Mouse (Mus musculus) lung, postnatal 0 days (tissue): Measurements from ENCODE around the gene Plxna1. TPM values are rescaled to one million over a fixed set of nuclear protein-coding genes. Genes with fewer than 3 reads are reported as not detected.

Source experiments
- ATAC-seq: fragments of 200-750 bp; cut with Nextera tagmentation; 2 replicates; pipeline ENCODE4 v1.8.0; 2017; ENCODE audit warnings: moderate library complexity
- DNase-seq: peaks from one replicate; pipeline ENCODE4 v3.0.0-alpha.2; 2016; ENCODE audit warnings: low spot score
- H3K27ac ChIP-seq: fragments of 300-500 bp; sonication (generic); 2 replicates; pipeline ENCODE4 v1.5.1; 2014; ENCODE audit warnings: antibody characterized with exemption, mild to moderate bottlenecking, low read length, mixed read lengths
- H3K27me3 ChIP-seq: fragments of 300-500 bp; sonication (generic); replicated peaks from 2 replicates; pipeline ENCODE4 v1.6.1; 2014; ENCODE audit warnings: low read length, mixed read lengths; ENCODE audit not compliant: insufficient read depth
- H3K36me3 ChIP-seq: fragments of 300-500 bp; sonication (generic); 2 replicates; pipeline ENCODE4 v1.6.1; 2014; ENCODE audit warnings: low read length, mixed read lengths; ENCODE audit not compliant: insufficient read depth
- H3K4me1 ChIP-seq: fragments of 300-500 bp; sonication (generic); 2 replicates; pipeline ENCODE4 v1.6.1; 2014; ENCODE audit warnings: antibody characterized with exemption, low read depth, low read length, mixed read lengths; ENCODE audit not compliant: insufficient read depth
- H3K4me2 ChIP-seq: fragments of 300-500 bp; sonication (generic); replicated peaks from 2 replicates; pipeline ENCODE4 v1.6.1; 2014; ENCODE audit warnings: low read depth, mild to moderate bottlenecking, low read length, moderate library complexity, mixed read lengths
- H3K4me3 ChIP-seq: fragments of 300-500 bp; sonication (generic); 2 replicates; pipeline ENCODE4 v1.5.1; 2014; ENCODE audit warnings: low read depth, low read length
- H3K9ac ChIP-seq: fragments of 300-500 bp; sonication (generic); replicated peaks from 2 replicates; pipeline ENCODE4 v1.6.1; 2014; ENCODE audit warnings: low read depth, mild to moderate bottlenecking
- H3K9me3 ChIP-seq: fragments of 300-500 bp; sonication (generic); 2 replicates; pipeline ENCODE4 v1.6.1; 2016; ENCODE audit warnings: low read length, mixed read lengths
- CTCF ChIP-seq: IDR thresholded peaks from 2 replicates; pipeline ENCODE4 v1.5.1; 2016; ENCODE audit warnings: antibody characterized with exemption, mild to moderate bottlenecking
- EP300 ChIP-seq: IDR thresholded peaks from 2 replicates; pipeline ENCODE4 v1.6.1; 2016; ENCODE audit warnings: antibody characterized with exemption, mild to moderate bottlenecking, control low read depth
- WGBS: fragments of 180-500 bp; shearing (Covaris S2); extraction: QIAGEN DNeasy Blood & Tissue Kit; methylation state at CpG from one replicate; pipeline ENCODE4 v1.1.7; 2014; 5-methylcytosine and 5-hydroxymethylcytosine counted together
- polyA plus RNA-seq: library from polyadenylated mRNA; unstranded; fragments of >200 nt; fragmentation: Nextera tagmentation; extraction: Ambion mirVana; gene quantifications from 2 replicates; pipeline ENCODE4 v1.2.1, GENCODE M21; 2015

Gene Plxna1
- polyA plus RNA-seq, 1 experiment from 2014 or later, result 13.6 TPM

DNA sequence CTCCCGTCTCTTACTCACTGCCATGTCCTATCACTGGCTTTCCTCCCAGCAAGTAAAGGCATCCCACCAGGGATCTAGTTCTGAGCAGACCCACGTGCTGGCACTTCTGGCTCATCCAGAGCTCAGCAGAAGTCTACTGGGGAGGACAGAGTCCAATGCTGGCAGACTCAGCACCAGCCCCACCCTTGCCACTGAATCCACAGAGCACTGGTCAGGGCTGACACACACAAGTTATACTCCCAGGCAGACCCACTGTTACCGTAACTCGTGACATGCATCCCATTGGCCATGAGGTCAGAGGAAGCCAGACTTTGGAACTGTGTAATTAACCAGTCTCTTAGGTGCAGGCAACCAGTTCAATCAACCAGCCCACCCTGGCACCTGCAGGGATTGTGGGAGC, 33.8 kb downstream of the Plxna1 start:
- Histone ChIP-seq H3K4me2 (no peak overlapping the region), H3K9me3 (no peaks in the 10 kb centered on the region), H3K27me3 (no peaks in the 10 kb centered on the region), H3K4me1 (no peaks in the 10 kb centered on the region), H3K36me3 (peaks cover 50% of the 10 kb centered on the region), H3K4me3 (no peak overlapping the region), H3K27ac (no peak overlapping the region), H3K9ac (no peak overlapping the region)
- ATAC-seq (no peak), DNase-seq (no peak)
- 87% methylated on average over 4 of the region's 4 CpGs for WGBS
- no peak for TF ChIP-seq CTCF
- no peak for TF ChIP-seq EP300

DNA sequence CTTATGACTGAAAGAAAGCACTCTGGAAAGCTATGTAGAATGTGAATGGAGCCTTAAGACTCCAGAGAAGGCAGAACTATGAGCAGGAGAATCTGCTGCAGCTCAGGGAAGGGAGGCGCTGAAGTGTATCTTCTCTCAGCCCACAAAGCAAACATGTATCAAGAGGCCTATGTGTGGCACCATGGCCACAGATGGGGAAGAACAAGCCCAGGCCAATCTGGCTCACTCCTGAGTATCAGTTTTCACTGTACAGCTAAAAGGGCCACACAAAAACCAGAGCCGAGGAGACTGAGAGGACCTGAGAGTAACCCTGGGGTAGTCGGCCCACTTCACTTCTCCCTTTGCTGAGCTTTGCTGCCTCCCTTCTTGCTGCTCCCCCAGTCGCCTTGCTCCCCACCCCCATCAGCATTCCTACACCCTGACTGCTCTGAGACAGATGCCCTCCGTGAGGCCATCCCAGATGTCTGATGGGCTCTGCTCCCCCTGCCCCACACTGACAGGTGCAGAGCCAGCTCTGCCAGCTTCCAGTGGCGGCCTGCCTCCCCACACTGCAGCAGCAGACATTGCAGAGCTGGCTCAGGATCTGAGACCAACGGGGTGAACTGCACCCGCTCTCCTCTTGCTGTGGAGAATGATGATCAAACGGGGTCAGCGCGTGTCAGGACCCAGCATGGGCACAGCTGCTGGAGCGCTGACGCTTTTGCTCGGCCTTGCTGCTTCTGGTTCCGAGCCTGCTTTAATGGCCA, 34.5 kb downstream of the Plxna1 start:
- ATAC-seq, result no peak

DNA sequence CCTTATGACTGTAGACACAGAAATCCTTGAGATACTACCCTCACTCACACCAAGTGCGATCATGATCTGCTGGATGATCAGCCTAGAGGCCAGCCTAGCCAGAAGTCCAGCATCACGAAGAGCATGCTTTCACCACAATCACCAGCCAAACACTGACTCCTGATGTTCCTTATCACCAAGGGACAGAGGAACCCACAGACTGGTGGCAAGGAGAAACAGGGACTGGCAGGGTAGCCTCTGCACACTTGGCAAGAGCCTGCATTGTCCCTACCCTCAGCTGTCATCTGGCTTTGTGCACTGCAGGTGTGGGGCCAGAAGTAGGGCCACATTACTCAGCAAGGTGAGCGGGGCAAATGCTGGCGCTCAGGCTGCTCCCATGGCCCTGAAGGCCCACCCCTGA, 37.6 kb downstream of the Plxna1 start:
- Histone ChIP-seq H3K4me2 (no peak overlapping the region), H3K27me3 (no peaks in the 10 kb centered on the region), H3K9me3 (no peaks in the 10 kb centered on the region), H3K4me3 (no peak overlapping the region), H3K27ac (no peak overlapping the region), H3K9ac (no peak overlapping the region), H3K4me1 (no peaks in the 10 kb centered on the region), H3K36me3 (peaks cover 50% of the 10 kb centered on the region)
- WGBS, result 87% methylated on average over 4 of the region's 4 CpGs
- DNase-seq (no peak), ATAC-seq (no peak)
- TF ChIP-seq CTCF (no peak), EP300 (no peak)

More for the DNA sequence above, 34.5 kb downstream of the Plxna1 start:
- Histone ChIP-seq H3K9me3 (no peaks in the 10 kb centered on the region), H3K27ac (no peak overlapping the region), H3K4me1 (no peaks in the 10 kb centered on the region), H3K36me3 (peaks cover 43% of the 10 kb centered on the region), H3K4me3 (no peak overlapping the region), H3K9ac (no peak overlapping the region), H3K4me2 (no peak overlapping the region), H3K27me3 (no peaks in the 10 kb centered on the region)
- TF ChIP-seq EP300, result no peak
- TF ChIP-seq CTCF, result no peak
- WGBS, result 68% methylated on average over 15 of the region's 15 CpGs
- DNase-seq, result no peak

DNA sequence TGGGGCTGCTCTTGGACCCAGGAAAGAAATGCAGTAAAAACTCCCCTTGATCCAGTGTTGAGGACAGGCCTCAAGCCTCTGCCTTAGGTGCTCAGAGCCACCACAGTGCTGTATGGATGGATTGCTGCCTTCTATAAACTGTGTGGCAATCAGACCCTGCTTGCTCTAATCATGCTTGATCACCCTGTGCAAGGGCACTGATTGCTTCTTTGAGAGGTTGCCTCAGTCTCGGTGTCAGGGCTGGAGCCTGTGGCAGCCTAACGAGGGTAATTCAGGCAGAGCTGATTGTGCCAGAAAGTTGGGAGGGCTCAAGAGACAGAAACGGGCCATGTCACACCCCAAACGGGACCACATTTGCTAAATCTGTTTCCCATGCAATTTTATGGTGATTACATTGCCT, 47.2 kb downstream of the Plxna1 start:
- Histone ChIP-seq H3K4me1 (peaks cover 4% of the 10 kb centered on the region; the same call in 1 of the 2 replicates), H3K27ac (no peak overlapping the region), H3K27me3 (no peaks in the 10 kb centered on the region), H3K4me3 (no peak overlapping the region), H3K36me3 (peaks cover 18% of the 10 kb centered on the region), H3K9ac (no peak overlapping the region), H3K4me2 (no peak overlapping the region), H3K9me3 (no peaks in the 10 kb centered on the region)
- no peak for DNase-seq
- ATAC-seq, result no peak
- WGBS, result 68% methylated on average over 4 of the region's 4 CpGs
- TF ChIP-seq EP300 (no peak), CTCF (no peak)

DNA sequence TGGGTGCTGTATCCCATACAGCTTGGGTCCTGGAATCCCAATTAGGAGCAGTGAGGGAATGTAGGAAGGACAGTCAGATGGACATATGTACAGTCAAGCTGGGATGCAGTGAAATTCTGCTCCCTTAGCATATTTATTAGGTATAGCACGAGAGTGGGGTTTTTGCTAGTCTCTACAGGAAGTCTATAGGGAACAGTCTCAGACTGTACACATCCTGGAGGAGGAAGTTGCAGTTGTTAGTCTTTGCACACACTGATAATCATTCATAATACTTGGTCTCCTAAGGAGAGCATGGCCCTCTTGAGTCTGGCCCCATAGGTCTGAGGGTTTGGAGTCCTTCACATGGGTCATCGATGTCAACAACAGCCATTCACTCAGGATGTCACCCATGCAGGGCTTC, 50.9 kb downstream of the Plxna1 start:
- TF ChIP-seq CTCF, result no peak
- H3K9ac ChIP-seq, result no peak overlapping the region

DNA sequence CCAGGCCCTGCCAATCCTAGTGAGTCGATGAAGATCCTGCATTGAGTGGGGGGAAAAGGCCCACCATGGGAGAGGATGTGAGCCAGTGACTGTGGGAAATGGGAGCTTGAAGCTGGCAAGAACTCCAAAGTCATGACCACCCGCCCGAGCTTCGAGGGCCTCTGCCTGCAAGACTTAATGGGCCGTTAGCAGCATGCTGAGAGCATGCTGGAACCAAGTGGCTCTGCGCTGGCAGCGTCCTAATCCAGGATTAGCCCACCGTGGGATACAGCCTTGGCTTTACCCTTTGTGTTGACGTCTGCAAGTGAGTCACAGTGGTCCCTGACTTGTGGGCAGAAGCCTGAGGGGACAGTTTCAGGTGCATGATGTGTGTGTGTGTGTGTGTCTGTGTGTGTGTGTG, 52.2 kb downstream of the Plxna1 start:
- WGBS, result 54% methylated on average over 9 of the region's 9 CpGs
- no peak for DNase-seq
- TF ChIP-seq EP300 (no peak), CTCF (no peak)
- H3K27me3 ChIP-seq, result no peaks in the 10 kb centered on the region
- no peak overlapping the region for H3K9ac ChIP-seq
- H3K4me2 ChIP-seq, result no peak overlapping the region
- no peak overlapping the region for H3K4me3 ChIP-seq
- no peaks in the 10 kb centered on the region for H3K36me3 ChIP-seq
- peaks cover 4% of the 10 kb centered on the region; the same call in 1 of the 2 replicates for H3K4me1 ChIP-seq
- no peak for ATAC-seq
- H3K27ac ChIP-seq, result no peak overlapping the region
- H3K9me3 ChIP-seq, result no peaks in the 10 kb centered on the region

More for the DNA sequence above, 50.9 kb downstream of the Plxna1 start:
- no peak overlapping the region for H3K4me2 ChIP-seq
- H3K36me3 ChIP-seq, result no peaks in the 10 kb centered on the region
- H3K27ac ChIP-seq, result no peak overlapping the region
- DNase-seq (peak; percentile 15), ATAC-seq (peak; percentile 14; the same call in 1 of the 2 replicates)
- H3K4me1 ChIP-seq, result peaks cover 4% of the 10 kb centered on the region; the same call in 1 of the 2 replicates
- 55% methylated on average over 2 of the region's 2 CpGs for WGBS
- H3K27me3 ChIP-seq, result no peaks in the 10 kb centered on the region
- H3K9me3 ChIP-seq, result no peaks in the 10 kb centered on the region
- no peak overlapping the region for H3K4me3 ChIP-seq
